Mouse (Mus musculus): ENCODE measurements around the gene Angpt4.

Gene Angpt4

GRCm38 (mm10) chr2:151910919-151911500, at the start of gene Angpt4:
TSS of gene Angpt4 (plus strand) at chr2:151911210.
- no peak for DNase-seq

- DNase-seq, result no peak
These were observed 48.7 kb upstream of the Angpt4 start for GRCm38 (mm10) chr2:151862257-151862810.

DNA sequence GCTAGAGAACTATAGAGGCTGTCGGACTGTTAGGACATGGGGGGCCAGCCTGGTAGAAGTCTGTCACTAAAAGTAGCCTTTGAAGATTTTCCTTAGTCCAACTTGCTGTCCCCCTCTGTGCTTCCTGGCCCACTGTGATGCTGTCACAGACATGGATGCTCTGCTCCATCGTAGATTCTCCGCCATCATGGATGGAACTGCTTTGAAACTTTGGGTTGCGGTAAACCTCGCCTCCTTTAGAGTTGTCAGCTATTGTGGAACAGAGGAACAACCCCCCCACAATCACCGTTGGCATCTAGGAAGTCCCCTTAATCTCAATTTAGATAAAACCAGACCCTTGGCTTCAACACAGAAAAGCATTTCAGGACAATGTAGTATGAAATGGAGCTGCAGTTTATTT, 46.1 kb upstream of the Angpt4 start:
- no peak for DNase-seq

GRCm38 (mm10) chr2:151866487-151866886, 44.5 kb upstream of the Angpt4 start:
- peak; percentile 49 for DNase-seq

DNA sequence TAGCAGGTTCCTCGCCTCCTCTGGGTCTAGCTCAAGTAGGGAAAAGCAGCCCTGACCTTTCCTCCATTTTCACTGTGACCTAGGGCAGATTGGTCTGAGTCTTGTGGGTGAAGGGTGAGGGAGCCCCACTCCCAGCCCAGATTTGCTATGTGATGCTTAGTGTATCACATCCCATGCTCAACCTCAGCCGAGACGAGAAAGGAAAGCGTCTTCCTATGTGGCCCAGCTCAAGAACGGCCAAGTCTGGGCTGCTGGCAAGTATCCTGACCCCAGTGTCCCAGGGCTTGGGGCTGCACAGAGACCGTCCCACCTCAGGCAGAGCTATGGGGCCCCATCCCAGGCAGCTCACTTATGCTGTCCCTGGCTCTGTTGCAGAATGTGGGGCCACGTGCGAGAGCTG, 42.8 kb upstream of the Angpt4 start:
- DNase-seq, result no peak

- no peak for DNase-seq
These were observed 36.5 kb upstream of the Angpt4 start for GRCm38 (mm10) chr2:151874551-151874950.

DNA sequence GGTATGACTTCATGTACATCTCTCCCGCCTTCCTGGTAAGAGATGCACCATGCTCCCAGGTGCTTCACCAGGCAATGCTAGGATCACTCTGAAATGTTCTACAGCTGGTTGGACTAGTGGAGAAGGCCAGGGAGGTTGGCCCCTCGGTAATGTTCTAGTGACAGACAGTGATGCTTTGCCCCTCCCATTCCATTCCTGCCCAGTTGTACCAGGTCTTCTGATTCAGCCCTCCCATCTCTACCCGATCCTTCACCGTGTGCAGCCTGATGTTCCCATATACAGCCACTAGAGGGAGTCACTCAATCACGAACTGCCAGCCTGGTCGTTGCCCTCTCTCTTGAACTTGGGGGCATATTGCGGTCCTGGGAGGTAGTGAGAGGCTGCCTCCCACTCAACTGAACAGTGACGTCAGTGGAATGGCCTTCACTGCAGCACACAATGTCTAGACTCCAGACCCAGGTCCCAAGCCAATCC, 35.0 kb upstream of the Angpt4 start:
- DNase-seq, result peak; percentile 48

DNA sequence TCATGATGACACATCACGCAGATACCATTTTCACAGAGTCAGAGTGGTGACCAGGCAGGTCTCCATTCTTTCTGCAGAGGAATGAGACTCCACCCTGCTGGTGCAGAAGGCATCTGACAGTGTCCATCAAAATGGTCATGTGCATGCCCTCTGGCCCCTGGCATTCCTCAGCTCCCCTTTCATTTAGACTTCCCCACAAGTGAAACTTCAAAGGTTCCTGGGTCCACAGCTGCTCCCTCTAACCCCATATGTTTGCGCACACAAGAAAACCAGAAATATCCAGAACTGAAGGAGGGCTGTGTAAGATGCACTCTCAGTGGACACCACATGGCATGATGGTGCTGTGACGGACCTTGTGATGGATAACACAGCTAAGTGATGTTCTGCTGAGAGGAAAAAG, 32.4 kb upstream of the Angpt4 start:
- DNase-seq, result no peak

DNA sequence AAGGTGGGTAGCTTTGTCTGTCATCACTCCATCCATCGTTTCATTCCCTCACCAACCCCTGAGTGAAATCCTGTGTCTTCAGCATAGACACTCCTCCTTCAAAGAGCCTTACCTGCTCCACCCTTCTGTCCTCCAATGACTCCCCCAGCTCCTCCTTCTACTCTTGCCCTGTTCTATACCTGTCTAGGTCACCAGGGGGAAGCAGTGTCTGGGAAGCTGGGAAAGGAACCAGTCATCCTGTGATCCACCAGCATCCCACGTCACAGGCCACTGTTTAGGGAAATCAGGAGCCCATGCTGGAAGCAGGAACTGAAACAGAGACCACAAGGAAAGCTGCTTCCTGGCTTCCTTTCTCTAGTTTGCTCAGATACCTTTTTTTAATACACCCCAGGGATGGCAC, 31.2 kb upstream of the Angpt4 start:
- no peak for DNase-seq

DNA sequence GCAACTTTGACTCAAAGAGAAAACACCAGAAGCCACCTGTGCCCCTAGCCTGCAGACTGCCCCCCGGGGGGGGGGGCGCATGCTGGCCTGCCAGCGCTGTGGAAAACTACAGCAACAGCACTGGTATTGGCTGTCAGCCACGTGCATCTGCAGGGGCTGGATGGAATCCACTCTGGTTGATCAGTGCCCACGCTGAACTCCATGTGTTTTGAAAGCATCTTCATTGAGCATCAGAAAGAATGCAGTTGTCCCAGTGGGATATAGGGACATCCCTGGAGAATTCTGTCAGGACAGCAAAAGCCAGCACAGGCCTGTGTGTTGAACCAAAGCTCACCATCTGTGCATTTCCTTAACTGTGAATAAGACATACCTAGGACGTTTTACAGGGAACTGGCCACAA, 20.0 kb upstream of the Angpt4 start:
- DNase-seq, result peak; percentile 29

DNA sequence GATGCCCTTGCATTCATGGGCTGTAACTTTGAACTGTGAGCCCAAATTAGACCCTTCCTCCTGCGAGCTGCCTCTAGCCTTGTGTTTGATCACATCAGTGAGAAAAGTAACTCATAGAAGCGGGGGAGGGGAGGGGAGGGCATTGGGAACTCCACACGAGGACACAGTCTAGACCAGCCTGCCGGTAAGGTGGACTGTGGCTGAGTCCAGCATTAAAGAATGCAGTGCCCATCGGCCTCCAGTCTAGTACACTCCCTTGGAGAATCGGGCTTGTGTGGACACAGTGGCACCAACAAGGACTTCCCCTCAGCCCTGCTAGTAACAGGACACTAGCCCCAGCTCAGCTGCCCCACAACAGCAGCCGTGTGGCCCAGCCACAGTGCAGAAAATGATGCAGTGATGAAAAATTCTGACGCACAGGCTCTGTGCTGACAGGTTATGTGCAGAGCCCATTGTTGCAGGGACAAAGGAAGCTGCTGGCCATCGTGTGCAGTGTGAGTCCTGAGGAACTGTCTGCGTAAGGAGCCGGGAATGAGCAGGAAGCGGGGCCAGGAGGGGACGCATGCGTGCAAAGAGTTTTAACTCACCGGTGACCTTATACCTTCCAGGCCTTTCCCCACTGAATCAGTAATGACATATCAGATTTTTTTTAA, 17.8 kb upstream of the Angpt4 start:
- no peak for DNase-seq

DNA sequence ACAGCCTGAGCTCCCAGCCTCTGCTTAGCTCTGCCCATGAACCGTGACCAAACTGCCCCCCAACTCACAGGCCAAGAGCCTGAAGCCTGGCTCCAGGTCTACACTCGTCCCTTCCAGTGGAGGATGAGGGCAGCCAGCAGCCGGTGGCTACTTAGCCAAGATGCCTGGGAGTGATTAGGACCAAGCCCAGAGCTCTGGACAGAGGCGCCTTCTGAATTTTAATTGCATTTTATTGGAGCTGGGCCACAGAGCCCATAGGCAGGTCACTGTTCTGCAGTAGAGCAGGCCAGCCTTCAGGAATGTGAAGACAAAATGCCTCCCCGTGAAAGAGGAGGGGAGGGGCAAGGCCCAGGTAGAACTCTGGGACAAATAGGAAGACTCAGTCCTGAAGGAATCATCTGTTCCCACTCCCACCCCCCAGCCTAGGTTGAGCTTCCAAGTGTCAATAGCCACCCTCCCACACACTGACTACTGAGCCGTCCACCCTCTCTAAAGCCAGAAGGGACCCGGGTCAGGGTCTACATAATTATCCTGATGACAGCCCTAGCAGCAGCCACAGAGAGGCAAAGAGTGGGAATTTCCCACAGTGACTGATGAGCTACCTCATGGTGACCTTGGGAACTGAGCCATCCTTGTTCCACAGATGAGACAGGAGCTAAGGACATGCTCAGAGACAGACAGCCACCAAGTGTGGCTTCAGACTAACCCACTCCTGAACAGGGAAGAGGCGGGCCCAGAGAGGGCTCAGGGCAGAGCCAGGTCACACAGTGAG, 16.6 kb upstream of the Angpt4 start:
- no peak for DNase-seq

DNA sequence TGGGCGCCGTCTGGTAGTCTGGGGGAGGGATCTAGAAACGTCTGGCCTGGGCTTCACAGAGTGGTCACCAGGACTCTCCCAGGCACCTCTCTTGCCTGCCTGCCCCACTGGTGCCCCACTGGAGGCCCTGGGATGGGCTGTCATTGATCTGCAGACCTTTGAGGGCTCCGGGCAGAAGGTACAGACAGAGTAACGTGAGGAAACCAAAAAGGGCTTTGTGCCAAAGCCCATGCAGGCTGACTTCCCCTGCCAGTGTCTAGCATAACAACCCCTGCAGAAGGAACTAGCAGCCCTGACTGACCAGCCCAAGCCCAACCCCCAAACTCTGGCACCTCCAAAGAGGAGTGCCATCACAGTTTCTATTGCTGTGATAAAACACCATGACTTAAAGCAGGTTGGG, 15.1 kb upstream of the Angpt4 start:
- DNase-seq, result no peak

GRCm38 (mm10) chr2:151898106-151898505, 12.9 kb upstream of the Angpt4 start:
- DNase-seq, result no peak

DNA sequence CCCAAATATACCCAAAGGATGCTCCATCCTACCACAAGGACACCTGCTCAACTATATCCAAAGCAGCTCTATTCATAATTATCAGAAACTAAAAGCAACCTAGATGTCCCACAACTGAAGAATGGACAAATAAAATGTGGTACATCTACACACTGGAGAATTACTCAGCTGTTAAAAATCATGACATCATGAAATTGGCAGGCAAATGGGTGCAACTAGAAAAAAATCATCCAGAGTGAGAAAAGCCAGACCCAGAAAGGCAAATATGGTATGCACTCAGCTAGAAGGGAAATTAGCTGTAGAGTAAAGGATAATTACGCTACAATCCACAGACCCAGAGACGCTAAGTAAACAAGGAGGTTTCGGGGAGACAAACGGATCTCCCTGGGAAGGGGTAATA, 10.2 kb upstream of the Angpt4 start:
- no peak for DNase-seq

GRCm38 (mm10) chr2:151903267-151903666, 7.7 kb upstream of the Angpt4 start:
- DNase-seq, result no peak

DNA sequence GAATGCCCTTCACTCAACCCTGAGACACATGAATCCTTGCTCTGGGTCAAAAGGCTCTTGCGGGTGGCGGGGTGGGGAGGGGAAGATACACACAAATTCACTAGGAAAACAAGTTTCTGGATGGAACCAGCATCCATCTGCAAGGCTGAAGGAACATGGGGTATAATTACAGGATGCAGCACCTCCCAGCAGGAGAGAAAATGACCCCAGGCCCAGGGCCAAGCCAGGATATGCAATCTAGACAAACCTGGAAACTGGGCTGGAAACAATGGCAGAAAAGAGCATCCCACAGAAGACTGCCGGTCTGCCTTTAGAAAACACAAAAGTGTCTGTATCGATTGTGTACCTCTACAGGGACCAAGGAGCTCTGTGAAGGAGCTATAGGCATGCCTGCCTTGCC, 7.1 kb upstream of the Angpt4 start:
- DNase-seq, result no peak

GRCm38 (mm10) chr2:151904636-151905035, 6.4 kb upstream of the Angpt4 start:
- no peak for DNase-seq

DNA sequence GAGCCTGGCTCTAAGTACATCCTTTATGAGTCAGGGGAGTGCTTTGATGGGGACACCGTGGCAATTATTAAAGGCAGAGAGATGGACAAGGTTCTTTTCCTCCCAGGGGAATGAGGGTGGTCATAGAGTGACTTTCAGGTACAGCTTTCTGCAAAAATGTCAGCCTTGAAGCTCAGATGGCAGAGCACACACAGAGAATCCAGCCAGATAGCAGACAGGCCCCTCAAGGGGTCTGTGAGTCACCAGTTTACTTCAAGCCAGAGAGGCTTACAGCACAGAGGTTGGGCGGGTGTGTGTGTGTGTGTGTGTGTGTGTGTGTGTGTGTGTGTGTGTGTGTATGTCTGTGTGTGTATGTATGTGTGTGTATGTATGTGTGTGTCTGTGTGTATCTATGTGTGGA, 4.0 kb upstream of the Angpt4 start:
- DNase-seq, result no peak

DNA sequence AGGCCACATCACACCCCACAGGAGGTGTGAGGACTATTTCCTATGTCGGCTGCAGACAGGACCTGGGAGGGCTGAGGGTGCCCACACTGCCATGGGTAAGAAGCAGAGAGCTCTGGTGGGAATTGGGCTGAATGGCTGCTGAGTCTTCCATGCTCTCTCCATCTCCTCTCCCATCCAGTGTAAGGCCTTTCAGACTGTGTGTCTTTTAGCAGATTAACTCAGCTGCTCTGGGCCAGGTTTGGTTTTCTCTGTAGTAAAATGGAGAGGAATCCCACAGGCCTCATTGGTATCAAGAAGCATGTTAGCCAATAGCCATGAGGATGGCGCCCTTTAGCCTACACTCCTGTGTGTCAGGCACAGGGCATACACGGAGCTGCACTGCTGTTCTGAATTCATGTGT, 1.6 kb upstream of the Angpt4 start:
- no peak for DNase-seq

DNA sequence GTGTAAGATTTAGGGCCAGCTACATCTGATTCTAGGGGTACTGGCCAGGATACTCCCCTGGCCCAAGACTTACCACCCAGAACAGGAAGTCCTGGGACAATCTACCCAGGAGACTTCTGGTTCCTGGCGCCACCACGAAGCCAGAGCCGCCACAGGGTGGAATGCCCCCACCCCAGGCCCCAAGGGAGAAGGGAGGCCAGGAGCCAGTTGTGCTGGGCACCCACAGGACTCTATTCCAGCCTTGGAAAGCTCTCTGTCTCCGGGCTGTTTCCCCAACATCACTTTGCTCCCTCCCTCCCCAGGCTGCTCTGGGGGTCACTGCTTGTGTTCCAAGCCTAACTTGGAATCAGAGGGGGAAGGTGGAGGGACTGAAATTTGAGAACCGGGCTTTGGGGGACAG, 512 bp upstream of the Angpt4 start:
- no peak for DNase-seq

DNA sequence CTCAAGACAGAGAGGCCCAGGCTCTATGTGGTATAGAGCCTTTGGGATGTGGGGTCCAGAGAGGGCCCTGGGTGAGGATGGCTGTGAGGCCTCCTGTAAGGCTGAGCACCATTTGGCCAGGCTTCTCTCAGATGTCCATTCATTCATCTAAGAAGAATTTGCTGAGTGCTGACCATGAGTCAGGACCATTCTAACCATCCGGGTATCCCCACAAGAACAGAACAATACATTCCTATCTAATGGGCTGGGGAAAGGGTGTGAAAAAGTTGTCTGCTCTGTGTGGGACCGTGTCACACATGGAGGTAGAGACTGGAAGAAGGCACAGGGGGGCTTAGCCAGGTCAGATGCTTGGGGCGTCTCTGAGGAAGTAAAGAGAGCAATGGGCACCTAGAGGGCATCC, 741 bp downstream of the Angpt4 start:
- DNase-seq, result no peak

- no peak for DNase-seq
These were observed 3.1 kb downstream of the Angpt4 start for GRCm38 (mm10) chr2:151914120-151914519.

GRCm38 (mm10) chr2:151915111-151915510, 4.1 kb downstream of the Angpt4 start:
- DNase-seq, result no peak
